Comparison of ENCODE assay signal across 25 mouse cellular contexts in the genomic region with DNA sequence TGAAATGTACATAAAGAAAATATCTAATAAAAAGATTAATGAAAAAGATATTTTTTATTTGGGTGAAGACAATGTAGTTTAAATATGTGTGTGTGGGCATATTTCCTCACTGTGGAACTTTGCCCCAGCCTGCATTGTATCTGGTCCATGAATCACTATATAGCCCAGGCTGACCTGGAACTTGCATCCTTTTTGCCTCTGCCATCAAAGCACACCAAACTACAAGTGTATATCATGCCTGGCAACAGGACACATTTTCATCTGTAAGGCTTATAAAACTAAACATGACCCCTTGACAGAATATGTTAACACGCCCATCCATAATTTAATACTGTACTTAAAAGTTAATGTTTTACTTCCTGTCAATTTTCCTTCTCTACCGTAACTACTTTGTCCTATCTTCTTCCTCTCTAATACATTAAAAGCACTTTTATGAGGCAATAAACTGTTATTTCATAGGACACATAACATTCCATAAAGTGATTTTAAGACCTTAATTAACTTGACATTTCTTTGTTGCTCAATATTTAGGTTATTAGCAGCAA.
"Had no signal": no experiment of that assay in that cellular context is flagged by ENCODE, and none has a peak within 500 bp of the region (broad histone marks: within the 10 kb centered on the region; RNA-seq: fewer than 3 reads in every experiment).

No protein-coding gene starts in this region.

- H3K9me3 ChIP-seq: heart, embryonic 10.5 days; heart, embryonic 12.5 days; hindbrain, embryonic 12.5 days; hindbrain, embryonic 15.5 days; limb, embryonic 10.5 days; limb, embryonic 12.5 days; liver, embryonic 13.5 days; liver, embryonic 15.5 days had no signal

- H3K27me3 ChIP-seq: hindbrain, embryonic 12.5 days; hindbrain, embryonic 15.5 days; limb, embryonic 12.5 days; liver, embryonic 13.5 days; liver, embryonic 15.5 days had no signal

- H3K4me3 ChIP-seq: heart, embryonic 10.5 days; heart, embryonic 12.5 days; hindbrain, embryonic 10.5 days; hindbrain, embryonic 12.5 days; hindbrain, embryonic 15.5 days; limb, embryonic 10.5 days; limb, embryonic 12.5 days; liver, embryonic 13.5 days; liver, embryonic 15.5 days had no signal

- H3K27ac ChIP-seq: heart, embryonic 10.5 days; hindbrain, embryonic 10.5 days; hindbrain, embryonic 12.5 days; hindbrain, embryonic 15.5 days; hindbrain, postnatal 0 days; limb, embryonic 10.5 days; limb, embryonic 12.5 days; liver, embryonic 13.5 days; liver, embryonic 15.5 days had no signal

- H3K9ac ChIP-seq: forebrain, postnatal 0 days; heart, embryonic 12.5 days; hindbrain, embryonic 12.5 days; hindbrain, embryonic 15.5 days; limb, embryonic 12.5 days; liver, embryonic 13.5 days; liver, embryonic 15.5 days; liver, postnatal 0 days had no signal

- ATAC-seq: forebrain, postnatal 0 days; hindbrain, postnatal 0 days; liver, postnatal 0 days had no signal

- H3K36me3 ChIP-seq: heart, embryonic 10.5 days; heart, embryonic 12.5 days; hindbrain, embryonic 12.5 days; hindbrain, embryonic 15.5 days; liver, embryonic 13.5 days; liver, embryonic 15.5 days had no signal

- DNase-seq: forebrain, postnatal 0 days; gastrocnemius, postnatal 10 days; gastrocnemius, postnatal 25 days; heart, postnatal 10 days; heart, postnatal 4 days; kidney, adult 8-10 months; kidney, postnatal 10 days; kidney, postnatal 25 days; kidney, postnatal 4 days; layer of hippocampus, adult 9-11 months; layer of hippocampus, postnatal 36 days; liver; liver, embryonic 13.5 days; liver, postnatal 0 days; lung, adult 2 months had no signal

- H3K4me2 ChIP-seq: heart, embryonic 12.5 days; hindbrain, embryonic 12.5 days; hindbrain, embryonic 15.5 days; limb, embryonic 12.5 days; liver, embryonic 11.5 days; liver, embryonic 13.5 days; liver, embryonic 15.5 days had no signal
